ENCODE assay signal across 9 mouse cellular contexts in the genomic region with DNA sequence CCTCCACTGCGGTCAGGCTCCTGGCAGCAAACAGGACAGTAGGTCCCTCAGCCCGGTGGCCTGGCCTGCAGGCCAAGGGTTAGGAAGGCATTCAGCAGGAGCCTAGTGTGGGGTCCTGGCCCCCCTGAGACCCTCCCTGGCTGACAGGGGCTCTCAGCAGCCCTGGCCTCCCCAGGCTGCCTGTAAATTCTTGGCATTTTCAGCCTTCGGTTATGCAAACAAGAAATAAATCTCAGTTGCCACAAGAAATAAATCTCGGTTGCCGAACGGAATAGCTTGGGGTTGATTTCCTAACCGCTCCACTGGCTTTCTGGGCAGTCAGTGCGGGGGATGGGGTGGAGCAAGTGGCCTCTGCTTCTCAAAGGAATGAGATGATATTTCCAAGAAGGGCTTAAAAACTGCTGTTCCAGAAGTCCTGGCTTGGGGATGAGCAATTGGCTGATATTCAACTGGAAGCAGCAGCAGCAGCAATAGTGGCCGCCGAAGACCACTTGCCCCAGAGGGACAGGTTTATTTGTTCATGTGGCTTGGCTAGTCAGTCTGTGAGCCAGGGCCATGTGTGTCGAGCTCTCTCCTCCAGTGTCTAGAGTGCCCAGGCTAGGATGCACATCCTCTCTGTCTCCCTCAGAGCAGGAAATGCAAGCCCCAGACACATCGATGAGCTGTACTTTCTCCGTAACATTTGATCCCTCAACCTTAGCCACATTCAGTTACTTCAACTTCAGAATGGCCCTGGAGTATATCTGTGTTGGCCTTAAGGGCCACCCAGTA. TPM values are rescaled to one million over a fixed set of nuclear protein-coding genes. Genes with fewer than 3 reads are reported as not detected.
DNase-seq lines count a peak whose midpoint lies in the region; ATAC-seq lines count a peak whose summit lies in the region.
"Had no signal": no experiment of that assay in that cellular context is flagged by ENCODE, and none has a peak within 500 bp of the region (broad histone marks: within the 10 kb centered on the region; RNA-seq: fewer than 3 reads in every experiment).

No protein-coding gene starts in this region.

- no peak overlapping the region for H3K4me3 ChIP-seq in limb, embryonic 12.5 days (replicated peaks)
- H3K4me3 ChIP-seq in forebrain, embryonic 12.5 days (replicated peaks), result no peak overlapping the region

- H3K4me2 ChIP-seq in limb, embryonic 12.5 days, result no peak overlapping the region
- no peak overlapping the region for H3K4me2 ChIP-seq in forebrain, embryonic 12.5 days

- peak overlapping the region; percentile 32; the same call in 1 of the 2 replicates for H3K9ac ChIP-seq in limb, embryonic 12.5 days (replicated peaks)
- H3K9ac ChIP-seq in forebrain, embryonic 12.5 days, result no peak overlapping the region

- no peaks in the 10 kb centered on the region for H3K36me3 ChIP-seq in limb, embryonic 12.5 days
- no peaks in the 10 kb centered on the region for H3K36me3 ChIP-seq in forebrain, embryonic 12.5 days (replicated peaks)

- peaks cover 33% of the 10 kb centered on the region for H3K4me1 ChIP-seq in limb, embryonic 12.5 days (replicated peaks)
- peaks cover 10% of the 10 kb centered on the region for H3K4me1 ChIP-seq in forebrain, embryonic 12.5 days

- no peak for ATAC-seq in limb, embryonic 12.5 days (ENCODE audit: insufficient number of reproducible peaks, insufficient read depth, low FRiP score, low TSS enrichment, low read depth)
- no peak for ATAC-seq in monocyte, adult 5-6 weeks (replicated peaks; ENCODE audit: insufficient number of reproducible peaks, low FRiP score, low TSS enrichment, poor library complexity, severe bottlenecking)
- ATAC-seq in forebrain, embryonic 12.5 days (ENCODE audit: low FRiP score), result no peak

- 45% methylated on average over 13 of the region's 13 CpGs for WGBS in limb, embryonic 12.5 days
- WGBS in forebrain, embryonic 12.5 days, result 81% methylated on average over 13 of the region's 13 CpGs

- no peak overlapping the region for H3K27ac ChIP-seq in limb, embryonic 12.5 days
- H3K27ac ChIP-seq in forebrain, embryonic 12.5 days, result no peak overlapping the region

- H3K27me3 ChIP-seq in limb, embryonic 12.5 days, result 0 out of 2 replicates have a peak, but pooled peaks cover 2% of the 10 kb centered on the region
- H3K27me3 ChIP-seq in forebrain, embryonic 12.5 days, result 0 out of 2 replicates have a peak, but pooled peaks cover 4% of the 10 kb centered on the region

- H3K9me3 ChIP-seq in limb, embryonic 12.5 days, result no peaks in the 10 kb centered on the region
- no peaks in the 10 kb centered on the region for H3K9me3 ChIP-seq in forebrain, embryonic 12.5 days

- peak; percentile 47 to 90 for DNase-seq in adrenal gland, adult (ENCODE audit: inconsistent age in 2 of 2, low spot score in 1 of 2)
- DNase-seq in adrenal gland, postnatal 4 days (ENCODE audit: low spot score in 2 of 2), result no peak
- peak; percentile 82 for DNase-seq in adrenal gland, postnatal 14 days
- peak; percentile 44 for DNase-seq in gonadal fat pad, adult 2 months (ENCODE audit: low read depth)
- DNase-seq in right cerebral cortex, adult 2 months (ENCODE audit: low spot score in 2 of 2), result no peak

RNA-seq across cellular contexts. Expression of gene Angpt4, which starts 5.2 kb away (rescaled TPM):
- total RNA-seq in adrenal gland, postnatal 4 days (2021), result under 1 TPM; 0.48 to 0.62 TPM
- 0.26 and 0.33 TPM in 2 replicates for total RNA-seq in adrenal gland, postnatal 14 days (2021)
- polyA plus RNA-seq in gonadal fat pad, adult 2 months (2012; rRNA removed), result 21.6 and 24.2 TPM in 2 replicates
- 0.11 and 0.26 TPM in 2 replicates for polyA plus RNA-seq in limb, embryonic 12.5 days (2016; fragmentation: Nextera tagmentation; extraction: Ambion mirVana)
- total RNA-seq in monocyte, adult 5-6 weeks (2017), result not detected in 3 replicates
- polyA plus RNA-seq in forebrain, embryonic 12.5 days (2016; fragmentation: Nextera tagmentation; extraction: Ambion mirVana), result 0.10 TPM in 1 of 2 replicates, not detected in the other
- total RNA-seq: hematopoietic stem cell, adult 5-6 weeks had no signal

Comparison
In these comparisons a context has a peak if more than half of its experiments do, and no peak if none do; other contexts are left out.
1. DNase-seq: peak in adrenal gland, adult (2 of 2), adrenal gland, postnatal 14 days (single experiment) and gonadal fat pad, adult 2 months (single experiment); none in adrenal gland, postnatal 4 days (0 of 2) and right cerebral cortex, adult 2 months (0 of 2).